Mouse (Mus musculus): Measurements from ENCODE around the gene Arvcf.

Gene Arvcf

DNA sequence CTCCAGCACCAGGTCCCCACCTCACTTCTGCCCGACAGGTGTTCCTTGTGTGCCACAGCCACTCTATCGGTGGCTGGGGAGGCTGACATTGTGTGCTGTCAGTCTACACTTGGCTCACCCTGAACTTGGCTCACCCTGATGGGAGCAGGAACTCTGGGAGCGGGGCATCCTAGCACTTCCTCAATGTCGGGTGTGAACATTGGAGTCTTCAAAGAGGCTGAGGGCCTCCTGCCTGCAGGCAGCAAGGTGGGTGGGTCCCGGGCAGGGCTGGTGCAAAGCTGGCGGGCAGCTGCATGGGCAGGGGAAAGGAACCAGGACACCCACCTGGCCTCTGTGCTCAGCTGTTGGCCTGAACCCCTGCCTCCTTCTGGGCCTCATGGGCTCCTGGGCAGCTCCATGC, 88.1 kb downstream of the Arvcf start:
- DNase-seq: no peak

DNA sequence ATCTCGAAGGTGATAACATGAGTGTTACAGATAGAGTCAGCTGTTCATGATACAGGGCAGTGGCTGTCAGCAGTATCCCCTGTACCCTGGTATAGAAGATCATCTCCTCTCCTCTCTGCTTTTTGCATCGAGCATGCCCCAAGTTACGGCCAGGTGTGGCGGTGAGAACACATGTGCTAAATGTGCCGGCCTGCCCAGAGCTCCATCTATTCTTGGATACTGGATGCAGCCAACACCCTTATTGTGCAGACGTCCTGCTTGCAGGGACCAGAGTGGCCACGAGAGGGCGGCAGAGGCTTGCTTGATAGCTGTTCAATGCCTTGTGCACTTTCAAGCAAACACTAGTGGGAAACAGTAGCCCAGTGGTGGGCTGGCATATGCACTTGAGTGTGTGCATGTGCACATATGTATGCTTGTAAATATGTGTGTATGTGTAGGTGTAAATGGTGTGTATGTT, 95.4 kb downstream of the Arvcf start:
- peak; percentile 91 for DNase-seq

DNA sequence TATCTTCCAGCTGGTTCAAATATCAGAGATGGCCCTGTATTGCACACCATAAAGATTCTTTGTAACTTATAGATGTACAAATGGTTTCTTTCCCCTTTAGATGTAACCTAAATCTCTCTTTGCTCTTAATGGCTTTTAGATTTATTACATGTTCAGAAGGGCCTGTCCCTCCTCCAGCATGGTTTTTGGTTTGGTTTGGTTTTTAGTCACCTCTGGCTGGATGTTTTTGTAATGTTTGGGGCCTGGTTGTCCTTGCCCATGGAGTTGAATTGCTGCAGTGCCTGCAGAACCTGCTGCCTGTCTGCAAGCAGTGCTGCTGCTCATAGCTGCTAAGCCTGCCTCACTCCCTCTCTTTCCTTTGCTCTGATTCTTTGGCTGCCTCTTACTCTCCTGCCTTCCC, 99.3 kb downstream of the Arvcf start:
- no peak for DNase-seq

DNA sequence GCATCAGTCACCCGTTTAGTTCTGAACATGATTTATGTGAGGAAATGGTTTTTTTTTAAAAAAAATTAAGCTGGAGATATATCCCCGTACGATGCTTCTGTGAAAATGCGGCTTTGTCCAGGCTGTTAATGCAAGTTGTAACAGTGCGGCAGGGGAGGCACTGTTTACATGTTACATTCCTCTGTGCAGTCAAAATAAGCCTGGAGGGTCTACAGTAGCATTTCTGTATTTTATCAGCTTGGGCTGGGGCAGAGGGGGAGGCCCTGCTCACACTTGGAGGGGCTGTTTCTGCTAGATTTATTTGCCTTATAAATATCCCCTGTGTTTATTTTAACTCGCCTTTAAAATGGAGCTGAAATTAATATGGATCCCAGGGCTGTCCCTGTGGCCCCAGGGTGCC, 100.1 kb downstream of the Arvcf start:
- DNase-seq: no peak

DNA sequence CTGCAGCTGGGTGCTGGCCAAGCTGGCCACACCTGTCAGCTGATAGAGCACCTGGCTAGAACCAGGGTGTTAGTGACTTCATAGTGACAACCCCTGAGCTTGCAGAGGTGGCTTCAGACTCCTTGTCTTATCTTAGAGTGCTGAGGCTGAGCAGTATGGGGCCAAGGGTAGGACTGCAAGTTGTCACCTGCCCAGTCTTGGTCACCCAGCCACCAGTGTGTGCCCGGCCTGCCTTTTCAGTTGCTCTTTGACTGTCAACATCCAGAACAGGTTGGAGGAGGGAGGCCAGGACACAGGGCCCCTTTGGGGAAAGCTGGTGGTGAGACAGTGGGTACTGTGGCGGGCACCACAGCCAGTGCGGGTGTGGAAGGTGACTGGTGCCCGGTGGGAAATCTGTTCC, 101.0 kb downstream of the Arvcf start:
- no peak for DNase-seq

DNA sequence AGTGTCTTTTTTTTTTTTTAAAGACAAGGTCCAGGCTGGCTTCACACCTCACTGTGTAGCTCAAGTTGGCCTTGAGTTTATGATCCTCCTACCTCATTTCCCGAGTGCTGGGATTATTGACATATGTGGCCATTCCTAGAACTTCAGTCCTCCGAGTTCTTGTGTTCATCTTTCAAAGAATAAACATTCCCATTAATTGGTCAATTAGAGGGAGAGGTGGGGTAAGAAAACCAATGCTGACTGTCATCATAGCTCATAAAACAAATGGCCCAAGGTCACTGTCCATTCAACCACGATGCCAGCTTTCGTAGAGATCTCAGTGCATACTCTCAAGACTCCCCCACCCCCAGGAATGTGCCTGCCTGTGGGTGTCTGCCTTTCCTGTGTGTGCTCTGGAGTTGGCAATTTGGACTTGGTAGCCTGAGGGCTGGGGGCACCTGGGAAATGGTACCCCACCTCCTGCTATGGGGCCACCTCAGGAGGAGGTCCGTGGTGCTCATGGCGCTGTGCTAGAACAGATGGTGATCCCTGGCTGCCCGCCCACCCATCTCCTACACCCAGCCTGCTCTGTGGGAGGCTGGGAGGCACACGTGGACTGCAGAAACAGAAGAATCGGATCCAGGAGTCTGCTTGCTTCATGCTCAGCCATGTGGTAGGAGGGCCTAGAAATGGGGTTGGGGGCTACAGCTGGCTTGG, 103.7 kb downstream of the Arvcf start:
- no peak for DNase-seq

DNA sequence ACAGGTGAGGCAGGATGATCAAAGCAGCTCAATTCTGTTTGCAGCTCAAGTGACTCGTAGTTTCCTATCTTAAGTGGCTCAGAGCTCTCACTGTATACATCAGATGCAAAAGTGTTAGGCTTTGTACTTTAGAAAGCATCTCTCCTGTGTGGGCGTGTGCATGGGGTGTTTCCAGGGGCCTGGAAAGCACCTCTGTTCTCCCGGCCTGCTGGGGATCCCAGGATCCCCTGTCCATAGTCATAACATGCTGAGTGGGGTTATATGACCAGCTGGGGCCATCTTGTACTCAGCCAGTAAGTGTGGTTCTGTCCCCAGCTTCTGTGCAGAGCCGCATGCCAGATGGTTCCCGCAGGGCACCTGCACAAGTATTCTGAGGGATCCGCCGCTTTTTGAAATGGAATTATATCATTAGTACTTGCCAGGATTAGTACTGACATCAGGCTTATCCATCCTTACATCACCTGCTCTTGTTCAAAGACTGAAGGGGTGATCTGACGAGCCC, 104.4 kb downstream of the Arvcf start:
- no peak for DNase-seq

DNA sequence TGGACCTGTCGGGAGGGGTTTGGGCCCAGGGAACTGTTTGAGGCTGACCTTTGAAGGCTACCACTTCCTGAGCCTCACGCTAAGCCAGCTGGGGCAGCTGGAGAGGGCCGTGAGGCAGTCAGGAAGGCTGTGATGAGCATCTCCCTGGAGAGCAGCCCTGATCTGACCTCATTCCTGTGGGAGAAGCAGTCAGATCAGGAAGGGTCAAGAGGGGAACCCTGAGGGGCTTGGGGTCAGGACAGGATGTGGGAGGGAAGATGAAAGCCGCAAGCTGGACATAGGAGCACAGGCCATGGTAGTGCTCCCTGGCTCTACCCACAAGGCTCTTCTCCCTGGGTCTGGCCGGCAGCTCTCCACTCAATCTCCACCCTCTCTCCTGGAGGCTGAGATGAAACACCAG, 105.9 kb downstream of the Arvcf start:
- DNase-seq: peak; percentile 32

DNA sequence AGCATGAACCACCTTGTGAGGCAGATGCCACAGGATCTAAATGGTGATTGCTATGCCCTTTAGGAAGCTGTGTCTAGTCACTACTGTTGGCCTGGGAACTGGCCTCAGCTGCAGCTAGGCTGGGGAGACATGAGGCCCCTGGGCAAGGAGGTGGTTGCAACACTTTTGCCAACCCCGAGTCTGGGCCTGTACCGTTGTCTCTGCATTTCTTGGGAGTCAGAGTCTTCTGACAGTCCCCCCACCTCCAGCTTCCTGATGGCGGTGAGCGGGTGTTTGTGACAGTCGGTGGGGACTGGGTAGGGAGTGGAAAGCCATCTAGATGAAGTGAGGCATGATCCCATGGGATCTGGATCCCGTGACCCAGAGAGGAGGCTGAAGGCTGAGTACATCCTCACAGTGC, 107.4 kb downstream of the Arvcf start:
- DNase-seq: no peak
